Mouse (Mus musculus): ENCODE results near the gene Dgat2l6. TPM values are rescaled to one million over a fixed set of nuclear protein-coding genes. Genes with fewer than 3 reads are reported as not detected.

Gene Dgat2l6
- total RNA-seq, 1 experiment from 2014 or later: not detected

Other genes with a start within 250 kb of the Dgat2l6 start
- not detected in 3 replicates for gene Otud6a, start 95.8 kb upstream of the Dgat2l6 start, total RNA-seq (2017)
- gene Awat2, start 82.1 kb upstream of the Dgat2l6 start, total RNA-seq (2017): 0.39 TPM in 1 of 3 replicates, not detected in the others
- gene Igbp1, start 30.5 kb upstream of the Dgat2l6 start, total RNA-seq (2017): 89.4 to 107 TPM (median 91.8 TPM) in 3 replicates
- gene Awat1, start 47.4 kb downstream of the Dgat2l6 start, total RNA-seq (2017): not detected in 3 replicates
- gene P2ry4, start 70.0 kb downstream of the Dgat2l6 start, total RNA-seq (2017): not detected in 3 replicates
- gene Arr3, start 80.7 kb downstream of the Dgat2l6 start, total RNA-seq (2017): not detected in 3 replicates
- 0.57 to 0.87 TPM in 2 of 3 replicates, not detected in the other for gene Kif4, start 100.9 kb downstream of the Dgat2l6 start, total RNA-seq (2017)
- 7.1 to 18.0 TPM (median 17.5 TPM) in 3 replicates for gene Pdzd11, start 101.7 kb downstream of the Dgat2l6 start, total RNA-seq (2017)
- gene Gdpd2, start 205.0 kb downstream of the Dgat2l6 start, total RNA-seq (2017): not detected in 3 replicates
- 4.5 to 6.4 TPM (median 4.6 TPM) in 3 replicates for gene Dlg3, start 242.9 kb downstream of the Dgat2l6 start, total RNA-seq (2017)

All from monocyte, adult 5-6 weeks (primary cell).